Mouse (Mus musculus) left cerebral cortex, adult 2 months (tissue): ENCODE measurements around the gene Olfr1394. TPM values are rescaled to one million over a fixed set of nuclear protein-coding genes. Genes with fewer than 3 reads are reported as not detected.
A peak's percentile ranks its signal among the peaks of the same experiment; 100 is the strongest.

ENCODE experiments used
- DNase-seq, 2 experiments: peaks; one replicate each; pipeline ENCODE4 v3.0.0; 2021 to 2022; ENCODE audit warnings: low spot score in 2 of 2, mixed read lengths in 1 of 2; ENCODE audit errors: extremely low spot score in 1 of 2
- H3K27ac ChIP-seq: fragments of 200-600 bp; 2 replicates; pipeline ENCODE4 v1.8.1; 2022
- H3K4me3 ChIP-seq: fragments of 200-600 bp; 2 replicates; pipeline ENCODE4 v1.8.1; 2022
- CTCF ChIP-seq: fragments of 200-600 bp; IDR thresholded peaks from 2 replicates; pipeline ENCODE4 v1.8.1; 2022; ENCODE audit warnings: antibody characterized with exemption, mild to moderate bottlenecking, moderate library complexity
- intact Hi-C: fragments of 180-260 bp; cut with DNase I; formaldehyde crosslinking; loops from one replicate; pipeline ENCODE4 v1.15.1; 2025
- long read RNA-seq, 2 experiments: library from polyadenylated mRNA; stranded (forward); transcript quantifications; one replicate each; pipeline ENCODE4 v2.0.0; 2021; ENCODE audit warnings: borderline mapping rate in 2 of 2
- total RNA-seq, 2 experiments: library from RNA; stranded (reverse); gene quantifications; 2 replicates each; pipeline ENCODE4 v1.2.3; 2021

Olfr1394 gene
- not detected for total RNA-seq
- long read RNA-seq, experiment 1: 0 reads
- long read RNA-seq, experiment 2: 0 reads

- H3K4me3 ChIP-seq: no peak within 1 kb of the TSS
- no peak within 1 kb of the TSS for H3K27ac ChIP-seq
- TF ChIP-seq CTCF: no peak
- intact Hi-C loops: no loop called here
- DNase-seq: no peak
These were observed at the start of gene Olfr1394 for GRCm38 (mm10) chr11:49154077-49154476. Olfr1394 (plus strand) TSS chr11:49154377.

- Histone ChIP-seq H3K27ac (no peak overlapping the region), H3K4me3 (no peak overlapping the region)
- no peak for DNase-seq
- no peak; the same call in 1 of the 2 replicates for TF ChIP-seq CTCF
- intact Hi-C loops: loop anchor here (10.0 kb wide), 1 partner anchor 449 kb away; the partner anchor contains the start of gene Olfr1380
These were observed 48.4 kb upstream of the Olfr1394 start for GRCm38 (mm10) chr11:49105752-49106151.

GRCm38 (mm10) chr11:49107650-49108537 lies 46.3 kb upstream of the Olfr1394 start:
- no peak overlapping the region for H3K27ac ChIP-seq
- DNase-seq: no peak
- intact Hi-C loops: loop anchor here (10.0 kb wide), 1 partner anchor 447 kb away; the partner anchor contains the start of gene Olfr1380
- H3K4me3 ChIP-seq: no peak overlapping the region
- no peak for TF ChIP-seq CTCF

GRCm38 (mm10) chr11:49108833-49109232 lies 45.3 kb upstream of the Olfr1394 start:
- no peak overlapping the region for H3K4me3 ChIP-seq
- intact Hi-C loops: loop anchor here (10.0 kb wide), 1 partner anchor 446 kb away; the partner anchor contains the start of gene Olfr1380
- H3K27ac ChIP-seq: no peak overlapping the region
- peak; percentile 70 for TF ChIP-seq CTCF
- no peak for DNase-seq

- TF ChIP-seq CTCF: no peak
- Histone ChIP-seq H3K4me3 (no peak overlapping the region), H3K27ac (no peak overlapping the region)
- DNase-seq: no peak
- intact Hi-C loops: no loop called here
These were observed 43.2 kb upstream of the Olfr1394 start for GRCm38 (mm10) chr11:49111000-49111399.

- H3K4me3 ChIP-seq: no peak overlapping the region
- no peak overlapping the region for H3K27ac ChIP-seq
- no peak for TF ChIP-seq CTCF
- intact Hi-C loops: no loop called here
- DNase-seq: peak in 1 of 2 experiments; percentile 34
These were observed 41.5 kb upstream of the Olfr1394 start for GRCm38 (mm10) chr11:49112624-49113219.

- no peak overlapping the region for H3K27ac ChIP-seq
- no peak overlapping the region for H3K4me3 ChIP-seq
- TF ChIP-seq CTCF: no peak
- DNase-seq: no peak
- intact Hi-C loops: no loop called here
These were observed 40.0 kb upstream of the Olfr1394 start for GRCm38 (mm10) chr11:49114158-49114557.

- intact Hi-C loops: no loop called here
- no peak for TF ChIP-seq CTCF
These were observed 39.4 kb upstream of the Olfr1394 start, which contains the start of gene Olfr1396 for GRCm38 (mm10) chr11:49114774-49115173. Olfr1396 (minus strand) TSS chr11:49114874.

GRCm38 (mm10) chr11:49119635-49120034 lies 34.5 kb upstream of the Olfr1394 start:
- DNase-seq: no peak
- Histone ChIP-seq H3K4me3 (no peak overlapping the region), H3K27ac (no peak overlapping the region)
- intact Hi-C loops: no loop called here
- no peak for TF ChIP-seq CTCF

More at GRCm38 (mm10) chr11:49114774-49115173, 39.4 kb upstream of the Olfr1394 start, which contains the start of gene Olfr1396:
- H3K27ac ChIP-seq: no peak within 1 kb of the TSS
- no peak for DNase-seq
- H3K4me3 ChIP-seq: no peak within 1 kb of the TSS

GRCm38 (mm10) chr11:49124169-49124568 lies 30.0 kb upstream of the Olfr1394 start:
- no peak for DNase-seq
- TF ChIP-seq CTCF: no peak
- H3K27ac ChIP-seq: no peak overlapping the region
- intact Hi-C loops: no loop called here
- no peak overlapping the region for H3K4me3 ChIP-seq

- intact Hi-C loops: no loop called here
- DNase-seq: no peak
- TF ChIP-seq CTCF: no peak
- Histone ChIP-seq H3K4me3 (no peak within 1 kb of the TSS), H3K27ac (no peak within 1 kb of the TSS)
These were observed 12.2 kb upstream of the Olfr1394 start, which contains the start of gene Olfr1395 for GRCm38 (mm10) chr11:49141974-49142373. Olfr1395 (plus strand) TSS chr11:49142274.
